Mouse (Mus musculus) urinary bladder, postnatal 10 days (tissue): ENCODE results near the gene Pcsk5.

Experiments
- DNase-seq: peaks from one replicate; pipeline ENCODE4 v3.0.0; 2022; ENCODE audit warnings: low spot score

Pcsk5 gene

GRCm38 (mm10) chr19:17806626-17807025, 30.8 kb downstream of the Pcsk5 start:
- no peak for DNase-seq

- no peak for DNase-seq
These were observed 36.6 kb downstream of the Pcsk5 start for GRCm38 (mm10) chr19:17800798-17801197.

GRCm38 (mm10) chr19:17799419-17800185, 37.8 kb downstream of the Pcsk5 start:
- no peak for DNase-seq

- no peak for DNase-seq
These were observed 44.0 kb downstream of the Pcsk5 start for GRCm38 (mm10) chr19:17793457-17793856.

GRCm38 (mm10) chr19:17791485-17792052, 45.9 kb downstream of the Pcsk5 start:
- DNase-seq = no peak

- no peak for DNase-seq
These were observed 48.7 kb downstream of the Pcsk5 start for GRCm38 (mm10) chr19:17788617-17789317.

- DNase-seq = no peak
These were observed 50.7 kb downstream of the Pcsk5 start for GRCm38 (mm10) chr19:17786744-17787143.

- no peak for DNase-seq
These were observed 52.8 kb downstream of the Pcsk5 start for GRCm38 (mm10) chr19:17784401-17785192.

- DNase-seq = no peak
These were observed 54.2 kb downstream of the Pcsk5 start for GRCm38 (mm10) chr19:17783231-17783630.

GRCm38 (mm10) chr19:17781323-17781722, 56.1 kb downstream of the Pcsk5 start:
- DNase-seq = no peak

- no peak for DNase-seq
These were observed 61.5 kb downstream of the Pcsk5 start for GRCm38 (mm10) chr19:17775943-17776342.

- DNase-seq = no peak
These were observed 62.3 kb downstream of the Pcsk5 start for GRCm38 (mm10) chr19:17775097-17775496.

- no peak for DNase-seq
These were observed 63.4 kb downstream of the Pcsk5 start for GRCm38 (mm10) chr19:17774061-17774460.

GRCm38 (mm10) chr19:17769610-17770399, 67.6 kb downstream of the Pcsk5 start:
- no peak for DNase-seq

GRCm38 (mm10) chr19:17765001-17765400, 72.4 kb downstream of the Pcsk5 start:
- no peak for DNase-seq

GRCm38 (mm10) chr19:17762740-17763139, 74.7 kb downstream of the Pcsk5 start:
- no peak for DNase-seq

- DNase-seq = no peak
These were observed 75.8 kb downstream of the Pcsk5 start for GRCm38 (mm10) chr19:17761678-17762077.

GRCm38 (mm10) chr19:17752841-17753240, 84.6 kb downstream of the Pcsk5 start:
- DNase-seq = no peak

GRCm38 (mm10) chr19:17748331-17748730, 89.1 kb downstream of the Pcsk5 start:
- no peak for DNase-seq

- DNase-seq = no peak
These were observed 92.1 kb downstream of the Pcsk5 start for GRCm38 (mm10) chr19:17745380-17745779.

GRCm38 (mm10) chr19:17744474-17745069, 92.9 kb downstream of the Pcsk5 start:
- no peak for DNase-seq
